Mouse (Mus musculus): ENCODE results near the gene Kirrel3. TPM values are rescaled to one million over a fixed set of nuclear protein-coding genes. Genes with fewer than 3 reads are reported as not detected.

Gene Kirrel3
- polyA plus RNA-seq, 1 experiment from 2014 or later: 44.4 TPM

GRCm38 (mm10) chr9:34886746-34887145 is 401.1 kb downstream of the Kirrel3 start:
- no peak overlapping the region for H3K27ac ChIP-seq (ENCODE audit: low read depth, low read length)
- WGBS: 43% methylated on average over 5 of the region's 5 CpGs
- peak; percentile 54; the same call in 1 of the 2 replicates for ATAC-seq (ENCODE audit: low read depth)
- no peaks in the 10 kb centered on the region for H3K36me3 ChIP-seq (ENCODE audit: control insufficient read depth, insufficient read depth, low read length)
- H3K4me1 ChIP-seq (ENCODE audit: control insufficient read depth, insufficient read depth, low read length): no peaks in the 10 kb centered on the region
- H3K9ac ChIP-seq (replicated peaks; ENCODE audit: low read depth, low read length): no peak overlapping the region
- no peak overlapping the region for H3K4me3 ChIP-seq (ENCODE audit: low read depth, low read length)
- no peaks in the 10 kb centered on the region for H3K9me3 ChIP-seq (ENCODE audit: control insufficient read depth, low read length)
- H3K27me3 ChIP-seq (ENCODE audit: control insufficient read depth, insufficient read depth, low read length): no peaks in the 10 kb centered on the region
- no peak overlapping the region for H3K4me2 ChIP-seq (ENCODE audit: low read depth, low read length)

GRCm38 (mm10) chr9:34887196-34887595 is 401.5 kb downstream of the Kirrel3 start:
- no peak overlapping the region for H3K4me3 ChIP-seq (ENCODE audit: low read depth, low read length)
- no peaks in the 10 kb centered on the region for H3K4me1 ChIP-seq (ENCODE audit: control insufficient read depth, insufficient read depth, low read length)
- H3K27me3 ChIP-seq (ENCODE audit: control insufficient read depth, insufficient read depth, low read length): no peaks in the 10 kb centered on the region
- H3K9me3 ChIP-seq (ENCODE audit: control insufficient read depth, low read length): no peaks in the 10 kb centered on the region
- WGBS: 53% methylated on average over 2 of the region's 2 CpGs
- no peaks in the 10 kb centered on the region for H3K36me3 ChIP-seq (ENCODE audit: control insufficient read depth, insufficient read depth, low read length)
- H3K9ac ChIP-seq (replicated peaks; ENCODE audit: low read depth, low read length): no peak overlapping the region
- H3K27ac ChIP-seq (ENCODE audit: low read depth, low read length): no peak overlapping the region
- no peak for ATAC-seq (ENCODE audit: low read depth)
- H3K4me2 ChIP-seq (ENCODE audit: low read depth, low read length): no peak overlapping the region

- H3K9me3 ChIP-seq (ENCODE audit: control insufficient read depth, low read length): no peaks in the 10 kb centered on the region
- H3K4me2 ChIP-seq (ENCODE audit: low read depth, low read length): no peak overlapping the region
- ATAC-seq (ENCODE audit: low read depth): no peak
- no peak overlapping the region for H3K9ac ChIP-seq (replicated peaks; ENCODE audit: low read depth, low read length)
- no peak overlapping the region for H3K27ac ChIP-seq (ENCODE audit: low read depth, low read length)
- no peak overlapping the region for H3K4me3 ChIP-seq (ENCODE audit: low read depth, low read length)
- no peaks in the 10 kb centered on the region for H3K27me3 ChIP-seq (ENCODE audit: control insufficient read depth, insufficient read depth, low read length)
- H3K36me3 ChIP-seq (ENCODE audit: control insufficient read depth, insufficient read depth, low read length): no peaks in the 10 kb centered on the region
- H3K4me1 ChIP-seq (ENCODE audit: control insufficient read depth, insufficient read depth, low read length): no peaks in the 10 kb centered on the region
- 82% methylated on average over 2 of the region's 2 CpGs for WGBS
Observed at GRCm38 (mm10) chr9:34888298-34888697, 402.6 kb downstream of the Kirrel3 start.

DNA sequence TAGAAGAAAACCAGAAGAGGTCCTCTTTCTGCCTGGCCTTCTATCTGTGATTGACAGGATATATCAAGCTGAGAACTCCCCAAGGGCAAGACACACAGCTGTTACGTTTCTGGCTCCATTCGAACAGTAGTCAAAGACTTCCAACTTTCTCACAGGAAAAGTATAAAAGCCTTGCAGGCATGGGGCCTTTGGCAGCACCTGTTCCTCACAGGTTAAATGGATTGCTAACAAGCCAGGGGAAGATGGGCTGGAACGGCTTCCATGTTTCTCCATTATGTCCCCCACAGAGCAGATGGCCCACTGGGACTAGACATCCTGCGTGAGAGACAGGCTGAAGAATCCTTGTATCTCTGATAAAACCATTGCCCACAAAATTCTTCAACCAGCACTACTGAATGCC is 415.5 kb downstream of the Kirrel3 start:
- WGBS: 77% methylated on average over 4 of the region's 4 CpGs
- Histone ChIP-seq H3K36me3 (ENCODE audit: control insufficient read depth, insufficient read depth, low read length) (no peaks in the 10 kb centered on the region), H3K4me2 (ENCODE audit: low read depth, low read length) (no peak overlapping the region), H3K4me1 (ENCODE audit: control insufficient read depth, insufficient read depth, low read length) (no peaks in the 10 kb centered on the region), H3K9me3 (ENCODE audit: control insufficient read depth, low read length) (no peaks in the 10 kb centered on the region), H3K4me3 (ENCODE audit: low read depth, low read length) (no peak overlapping the region), H3K27ac (ENCODE audit: low read depth, low read length) (no peak overlapping the region), H3K9ac (replicated peaks; ENCODE audit: low read depth, low read length) (no peak overlapping the region), H3K27me3 (ENCODE audit: control insufficient read depth, insufficient read depth, low read length) (no peaks in the 10 kb centered on the region)
- no peak for ATAC-seq (ENCODE audit: low read depth)

DNA sequence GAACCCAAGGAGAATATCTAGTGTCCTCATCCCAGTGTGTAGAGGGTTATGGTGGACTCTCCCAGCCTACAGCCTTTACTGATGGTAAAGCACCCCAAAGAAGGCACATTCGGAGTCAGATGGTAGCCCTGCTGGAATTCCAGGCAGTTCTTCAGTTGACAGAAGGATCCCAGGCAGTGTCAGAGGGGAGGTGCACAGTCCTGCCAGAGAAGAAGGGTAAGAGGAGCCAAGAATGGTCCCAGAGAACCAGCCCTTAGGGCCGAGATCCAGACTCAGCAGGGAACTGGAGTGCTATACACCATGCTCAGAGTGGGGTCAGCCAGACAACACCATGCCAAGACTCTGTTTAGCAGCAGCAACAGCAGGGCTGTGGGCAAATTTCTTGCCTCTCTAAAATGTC is 416.2 kb downstream of the Kirrel3 start:
- H3K9ac ChIP-seq (replicated peaks; ENCODE audit: low read depth, low read length): no peak overlapping the region
- no peaks in the 10 kb centered on the region for H3K36me3 ChIP-seq (ENCODE audit: control insufficient read depth, insufficient read depth, low read length)
- no peak overlapping the region for H3K27ac ChIP-seq (ENCODE audit: low read depth, low read length)
- no peaks in the 10 kb centered on the region for H3K9me3 ChIP-seq (ENCODE audit: control insufficient read depth, low read length)
- no peaks in the 10 kb centered on the region for H3K4me1 ChIP-seq (ENCODE audit: control insufficient read depth, insufficient read depth, low read length)
- H3K4me3 ChIP-seq (ENCODE audit: low read depth, low read length): no peak overlapping the region
- no peaks in the 10 kb centered on the region for H3K27me3 ChIP-seq (ENCODE audit: control insufficient read depth, insufficient read depth, low read length)
- 71% methylated on average over 2 of the region's 2 CpGs for WGBS
- H3K4me2 ChIP-seq (ENCODE audit: low read depth, low read length): no peak overlapping the region
- ATAC-seq (ENCODE audit: low read depth): no peak

GRCm38 (mm10) chr9:34905164-34905563 is 419.5 kb downstream of the Kirrel3 start:
- Histone ChIP-seq H3K4me3 (ENCODE audit: low read depth, low read length) (no peak overlapping the region), H3K4me2 (ENCODE audit: low read depth, low read length) (no peak overlapping the region), H3K27me3 (ENCODE audit: control insufficient read depth, insufficient read depth, low read length) (no peaks in the 10 kb centered on the region), H3K4me1 (ENCODE audit: control insufficient read depth, insufficient read depth, low read length) (no peaks in the 10 kb centered on the region), H3K9me3 (ENCODE audit: control insufficient read depth, low read length) (no peaks in the 10 kb centered on the region), H3K36me3 (ENCODE audit: control insufficient read depth, insufficient read depth, low read length) (no peaks in the 10 kb centered on the region), H3K27ac (ENCODE audit: low read depth, low read length) (no peak overlapping the region), H3K9ac (replicated peaks; ENCODE audit: low read depth, low read length) (no peak overlapping the region)
- WGBS: 68% methylated on average over 6 of the region's 6 CpGs
- no peak for ATAC-seq (ENCODE audit: low read depth)

DNA sequence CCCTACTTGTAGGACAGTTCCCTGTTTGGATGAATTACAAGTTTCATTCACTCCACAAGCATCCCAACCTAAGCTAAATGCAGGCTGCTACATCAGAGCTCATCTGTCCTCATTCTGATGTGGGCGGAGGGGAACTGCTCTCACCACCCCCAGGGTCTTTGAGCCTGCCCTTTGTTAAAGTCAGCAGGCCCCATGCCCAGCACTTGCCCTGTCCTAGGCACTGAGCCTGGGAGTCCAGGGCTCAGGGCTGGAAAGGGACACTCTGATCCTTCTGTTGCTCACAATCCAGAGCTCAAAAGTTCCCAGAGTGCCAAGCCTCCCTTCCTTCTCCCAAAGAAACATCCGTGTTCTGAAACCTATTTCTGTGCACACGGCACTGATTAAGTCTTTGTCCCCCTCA is 422.3 kb downstream of the Kirrel3 start:
- H3K9ac ChIP-seq (replicated peaks; ENCODE audit: low read depth, low read length): no peak overlapping the region
- H3K27me3 ChIP-seq (ENCODE audit: control insufficient read depth, insufficient read depth, low read length): no peaks in the 10 kb centered on the region
- 68% methylated on average over 3 of the region's 3 CpGs for WGBS
- H3K9me3 ChIP-seq (ENCODE audit: control insufficient read depth, low read length): no peaks in the 10 kb centered on the region
- H3K4me1 ChIP-seq (ENCODE audit: control insufficient read depth, insufficient read depth, low read length): no peaks in the 10 kb centered on the region
- ATAC-seq (ENCODE audit: low read depth): no peak
- H3K4me3 ChIP-seq (ENCODE audit: low read depth, low read length): no peak overlapping the region
- H3K4me2 ChIP-seq (ENCODE audit: low read depth, low read length): no peak overlapping the region
- H3K36me3 ChIP-seq (ENCODE audit: control insufficient read depth, insufficient read depth, low read length): no peaks in the 10 kb centered on the region
- H3K27ac ChIP-seq (ENCODE audit: low read depth, low read length): no peak overlapping the region

- H3K27ac ChIP-seq (ENCODE audit: low read depth, low read length): no peak overlapping the region
- H3K9me3 ChIP-seq (ENCODE audit: control insufficient read depth, low read length): no peaks in the 10 kb centered on the region
- WGBS: 72% methylated on average over 7 of the region's 7 CpGs
- no peaks in the 10 kb centered on the region for H3K36me3 ChIP-seq (ENCODE audit: control insufficient read depth, insufficient read depth, low read length)
- H3K27me3 ChIP-seq (ENCODE audit: control insufficient read depth, insufficient read depth, low read length): no peaks in the 10 kb centered on the region
- no peak overlapping the region for H3K9ac ChIP-seq (replicated peaks; ENCODE audit: low read depth, low read length)
- no peaks in the 10 kb centered on the region for H3K4me1 ChIP-seq (ENCODE audit: control insufficient read depth, insufficient read depth, low read length)
- H3K4me3 ChIP-seq (ENCODE audit: low read depth, low read length): no peak overlapping the region
- ATAC-seq (ENCODE audit: low read depth): no peak
- no peak overlapping the region for H3K4me2 ChIP-seq (ENCODE audit: low read depth, low read length)
Observed at GRCm38 (mm10) chr9:34911838-34912237, 426.1 kb downstream of the Kirrel3 start.

DNA sequence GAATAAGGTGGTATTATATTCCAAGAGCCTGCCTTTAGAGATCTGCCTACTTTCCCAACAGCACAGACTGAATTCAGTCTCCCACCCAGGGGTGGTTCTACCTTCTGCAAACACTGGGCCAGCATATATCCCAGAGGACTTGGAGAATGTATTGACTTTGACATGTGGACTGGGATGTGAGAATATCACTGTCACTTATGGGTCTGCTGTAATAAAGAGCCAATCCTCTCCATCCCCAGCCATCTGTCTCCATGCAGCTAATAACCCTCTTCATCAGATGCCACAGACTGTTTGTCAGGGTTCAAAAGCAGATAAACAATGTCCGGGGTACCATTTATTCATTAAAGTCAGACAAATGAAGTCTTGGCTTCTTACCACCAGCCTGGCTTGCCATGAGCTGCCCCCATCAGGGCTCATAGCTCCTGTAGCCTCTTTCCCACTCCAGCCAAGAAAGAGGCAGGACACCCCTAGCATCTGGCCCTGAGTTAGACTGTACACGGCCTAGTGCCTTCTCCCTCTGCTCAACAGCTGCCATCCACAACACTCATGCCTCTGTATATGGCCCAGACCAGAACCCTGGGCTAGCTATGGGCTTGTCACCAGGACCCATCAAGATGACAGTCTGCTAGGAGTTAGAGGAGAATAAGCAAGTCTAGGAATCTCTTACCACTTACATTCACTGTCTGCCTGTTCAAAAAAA is 426.7 kb downstream of the Kirrel3 start:
- Histone ChIP-seq H3K9ac (replicated peaks; ENCODE audit: low read depth, low read length) (no peak overlapping the region), H3K9me3 (ENCODE audit: control insufficient read depth, low read length) (no peaks in the 10 kb centered on the region), H3K36me3 (ENCODE audit: control insufficient read depth, insufficient read depth, low read length) (no peaks in the 10 kb centered on the region), H3K4me1 (ENCODE audit: control insufficient read depth, insufficient read depth, low read length) (no peaks in the 10 kb centered on the region), H3K27me3 (ENCODE audit: control insufficient read depth, insufficient read depth, low read length) (no peaks in the 10 kb centered on the region), H3K4me2 (ENCODE audit: low read depth, low read length) (no peak overlapping the region), H3K4me3 (ENCODE audit: low read depth, low read length) (no peak overlapping the region), H3K27ac (ENCODE audit: low read depth, low read length) (no peak overlapping the region; the same call in 1 of the 2 replicates)
- WGBS: 60% methylated on average over 2 of the region's 2 CpGs
- ATAC-seq (ENCODE audit: low read depth): peak; percentile 52

All from neural tube, embryonic 14.5 days (tissue).